Mouse (Mus musculus) spleen, embryonic (tissue): ENCODE measurements around the gene 4930544D05Rik.

Experiments used
- CTCF ChIA-PET: fragments of 350-600 bp; sonication (Branson Sonifier 250); formaldehyde crosslinking; loops from one replicate; lab custom pipeline; 2022; lab: Charles Lee

Gene 4930544D05Rik

GRCm38 (mm10) chr11:70654198-70654922 lies 38.7 kb downstream of the 4930544D05Rik start, which contains the start of gene Pfn1:
TSS of gene Pfn1 (minus strand) at chr11:70654644.
- CTCF ChIA-PET = interaction anchor here (0.7 to 1.0 kb wide), 2 partner anchors 126 to 161 kb away, joined by 3 read pairs; no protein-coding TSS in a partner anchor

DNA sequence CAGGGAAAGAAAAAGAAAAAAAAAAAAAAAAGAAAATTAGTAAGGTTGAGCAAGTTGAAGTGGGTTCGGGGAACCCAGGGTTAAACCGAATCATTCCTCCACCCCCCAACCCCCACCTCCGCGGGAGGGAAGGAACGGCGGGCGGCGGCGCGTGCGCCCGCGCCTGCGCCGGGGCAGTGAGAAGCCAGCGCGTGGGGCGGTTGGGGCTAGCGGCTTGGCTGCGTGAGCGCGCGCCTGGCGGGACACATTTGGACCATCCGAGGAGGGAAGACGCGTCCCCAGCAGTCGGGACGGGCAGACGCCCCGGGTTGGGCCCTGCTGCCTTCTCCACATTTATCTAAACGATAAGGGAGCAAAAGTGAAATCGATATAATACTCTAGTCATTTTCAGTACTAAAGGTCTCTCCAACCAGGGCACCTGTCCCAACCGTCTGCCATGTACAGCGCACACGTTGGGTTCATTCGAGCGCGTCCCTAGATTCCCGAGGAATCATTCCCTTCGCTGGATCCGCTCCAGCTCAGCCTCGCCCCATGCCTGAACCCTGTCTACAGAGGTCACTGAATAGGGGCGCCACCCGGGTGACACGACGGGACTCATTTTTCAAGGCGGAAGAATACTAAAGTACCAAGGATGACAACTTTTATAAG lies 39.4 kb downstream of the 4930544D05Rik start:
- CTCF ChIA-PET = interaction anchor here (1.0 kb wide), 2 partner anchors 13 to 15 kb away, joined by 3 read pairs; no protein-coding TSS in a partner anchor

DNA sequence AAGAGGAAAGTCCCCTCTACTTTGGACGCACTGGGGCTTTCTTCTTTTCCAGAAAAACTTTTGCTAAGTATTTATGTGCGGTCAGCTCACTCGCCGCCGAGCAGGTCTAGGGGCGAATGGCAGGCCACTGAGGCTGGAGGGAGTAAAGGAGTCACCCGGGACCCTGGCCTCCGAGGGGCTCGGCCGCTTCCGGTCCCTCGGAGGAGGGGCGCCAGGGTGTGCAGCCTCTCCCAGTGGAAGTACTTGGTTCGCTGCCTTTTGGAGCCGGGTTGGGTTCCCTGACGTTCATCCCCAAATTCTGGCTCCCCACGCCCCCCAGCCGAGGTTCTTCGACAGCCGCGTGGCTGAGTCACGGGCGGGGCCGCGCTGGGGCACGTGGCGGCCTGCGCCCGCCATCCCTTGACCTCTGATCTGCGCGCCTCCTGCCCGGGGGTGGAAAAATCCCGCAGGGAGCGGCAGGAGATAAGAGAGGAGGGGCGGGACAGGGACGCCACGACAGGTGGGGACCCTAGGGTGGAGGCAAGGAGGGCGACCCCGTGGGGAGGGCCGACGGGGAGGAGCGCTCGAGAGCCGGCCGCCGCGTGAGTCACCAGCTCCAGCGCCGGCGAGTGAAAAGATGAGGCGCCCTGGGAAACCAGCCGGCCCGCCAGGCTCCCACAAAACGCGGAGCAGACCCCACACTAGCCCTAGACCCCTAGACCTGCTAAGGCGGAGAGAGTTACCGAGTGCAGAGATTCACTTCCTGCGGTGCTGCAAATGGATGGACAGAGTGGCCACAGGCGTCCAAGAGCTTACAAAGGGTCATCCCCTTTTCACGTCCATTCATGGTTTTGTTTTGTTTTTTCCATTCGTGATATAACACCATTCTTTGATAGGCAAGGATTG lies 40.2 kb downstream of the 4930544D05Rik start:
- CTCF ChIA-PET = interaction anchor here (1.0 kb wide), 2 partner anchors 12 to 14 kb away, joined by 3 read pairs; no protein-coding TSS in a partner anchor

DNA sequence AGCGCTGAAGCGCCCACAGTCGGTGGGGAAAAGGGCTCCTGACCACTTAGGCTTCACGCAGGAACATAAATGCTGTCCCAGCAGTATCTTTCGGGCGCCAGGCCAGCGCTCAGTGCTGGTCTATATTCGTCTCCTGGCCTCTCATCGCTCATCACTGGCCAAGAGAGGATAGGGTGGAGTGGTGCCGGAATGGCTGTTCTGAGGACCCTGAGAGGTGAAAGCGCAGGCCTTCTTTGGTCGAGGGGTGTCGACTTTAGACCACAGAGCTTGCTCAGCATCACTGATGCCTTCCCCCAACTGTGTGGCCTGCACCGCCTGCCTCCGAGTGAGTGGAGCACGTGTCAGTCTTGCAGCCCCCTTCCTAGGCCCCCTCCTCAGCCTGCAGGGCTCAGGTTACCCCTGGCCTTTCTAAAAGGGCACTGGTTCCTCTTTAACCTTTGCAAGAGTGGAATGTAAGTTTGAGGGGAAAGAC lies 40.8 kb downstream of the 4930544D05Rik start:
- CTCF ChIA-PET = no interaction called here

DNA sequence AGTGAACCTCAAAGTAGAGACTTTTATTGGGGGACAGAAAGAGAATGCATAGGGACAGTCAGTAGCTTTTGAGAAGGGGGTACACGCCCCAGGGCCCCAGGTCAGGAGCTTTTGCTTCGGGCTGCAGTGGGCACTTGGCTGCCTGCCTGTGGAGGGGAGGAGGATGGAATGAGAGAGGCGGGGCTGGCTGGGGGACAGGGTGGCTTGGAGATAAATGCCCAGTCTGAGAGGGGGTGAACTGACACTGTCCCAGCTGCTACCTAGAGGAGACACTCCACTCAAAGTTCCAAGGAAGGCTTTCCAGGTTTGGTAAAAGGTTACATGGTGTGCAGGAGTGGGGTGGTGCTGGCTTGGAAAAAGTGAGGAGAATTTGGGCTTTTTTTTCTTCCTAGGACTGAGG lies 41.3 kb downstream of the 4930544D05Rik start, which contains the start of gene Eno3:
Eno3 (plus strand) TSS at position 239 of the 400 bp plus-strand sequence.
- CTCF ChIA-PET = no interaction called here

DNA sequence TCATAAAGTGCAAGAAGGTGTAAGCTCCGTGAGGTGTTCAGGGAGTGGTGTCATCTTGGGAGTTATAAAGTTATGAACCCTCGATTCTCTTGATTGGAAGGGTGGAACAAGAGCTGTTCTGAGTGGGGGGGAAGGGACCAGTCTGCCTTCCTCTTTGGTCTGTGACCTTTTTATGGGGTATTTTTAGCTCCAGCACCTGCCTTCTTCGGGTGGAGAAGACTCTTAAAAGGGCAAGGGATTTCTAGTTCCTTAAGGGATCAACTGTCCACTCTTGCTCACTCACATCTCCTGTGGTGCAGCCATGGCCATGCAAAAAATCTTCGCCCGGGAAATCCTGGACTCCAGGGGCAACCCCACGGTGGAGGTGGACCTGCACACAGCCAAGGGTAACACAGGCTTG lies 41.9 kb downstream of the 4930544D05Rik start:
- CTCF ChIA-PET = no interaction called here

- CTCF ChIA-PET = no interaction called here
Observed at GRCm38 (mm10) chr11:70657991-70658390, 42.3 kb downstream of the 4930544D05Rik start.

- CTCF ChIA-PET = no interaction called here
Observed at GRCm38 (mm10) chr11:70658521-70658920, 42.9 kb downstream of the 4930544D05Rik start.

GRCm38 (mm10) chr11:70658942-70659341 lies 43.3 kb downstream of the 4930544D05Rik start:
- CTCF ChIA-PET = no interaction called here

- CTCF ChIA-PET = no interaction called here
Observed at GRCm38 (mm10) chr11:70660571-70660970, 44.9 kb downstream of the 4930544D05Rik start.

DNA sequence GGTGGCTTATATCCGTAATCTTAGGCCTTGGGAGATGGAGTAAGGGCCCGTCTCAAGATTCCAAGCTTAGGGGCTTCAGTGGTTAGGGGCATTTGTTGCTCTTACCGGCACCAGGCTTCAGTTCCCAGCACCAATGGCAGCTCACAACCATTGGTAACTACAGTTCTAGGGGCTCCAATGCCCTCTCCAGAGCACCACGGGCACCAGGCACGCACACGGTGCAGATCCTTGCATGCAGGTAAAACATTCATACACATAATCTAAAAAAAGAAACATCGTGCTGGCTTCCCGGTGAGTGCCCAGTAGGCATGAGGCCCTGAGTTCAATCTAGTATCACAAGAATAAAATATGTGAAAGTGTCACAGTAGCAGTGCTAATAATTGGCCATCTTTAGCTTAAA lies 47.5 kb downstream of the 4930544D05Rik start:
- CTCF ChIA-PET = interaction anchor here (0.6 kb wide), 1 partner anchor 1244 kb away, joined by 4 read pairs; no protein-coding TSS in a partner anchor

- CTCF ChIA-PET = interaction anchor here (0.7 kb wide), 1 partner anchor 13 kb away, joined by 3 read pairs; no protein-coding TSS in a partner anchor
Observed at GRCm38 (mm10) chr11:70663957-70664356, 48.3 kb downstream of the 4930544D05Rik start.

GRCm38 (mm10) chr11:70664741-70665140 lies 49.1 kb downstream of the 4930544D05Rik start:
- CTCF ChIA-PET = interaction anchor here (0.7 kb wide), 1 partner anchor 12 kb away, joined by 3 read pairs; no protein-coding TSS in a partner anchor
